Mouse (Mus musculus) spleen, adult 2 months (tissue): ENCODE data around the gene Cyp2a22. TPM values are rescaled to one million over a fixed set of nuclear protein-coding genes. Genes with fewer than 3 reads are reported as not detected.

Source experiments
- polyA plus RNA-seq: library from polyadenylated mRNA; depleted of rRNA; stranded (reverse); fragments of >200 nt; gene quantifications from 2 replicates; pipeline ENCODE4 v1.2.3, GENCODE M21; 2012; rRNA removed

Gene Cyp2a22
- polyA plus RNA-seq, 1 experiment: not detected

Other genes with a start within 250 kb of the Cyp2a22 start
- not detected in 2 replicates for gene Cyp2b19, start 182.2 kb downstream of the Cyp2a22 start, polyA plus RNA-seq
- not detected in 2 replicates for gene Cyp2g1, start 130.5 kb downstream of the Cyp2a22 start, polyA plus RNA-seq
- gene Cyp2a5, start 104.1 kb downstream of the Cyp2a22 start, polyA plus RNA-seq: not detected in 2 replicates
- gene Cyp2a12, start 89.7 kb upstream of the Cyp2a22 start, polyA plus RNA-seq: 0.05 TPM in 1 of 2 replicates, not detected in the other
- gene Cyp2f2, start 180.5 kb upstream of the Cyp2a22 start, polyA plus RNA-seq: 0.12 and 0.34 TPM in 2 replicates
- not detected in 2 replicates for gene Cyp2t4, start 214.3 kb upstream of the Cyp2a22 start, polyA plus RNA-seq
- 83.0 and 97.5 TPM in 2 replicates for gene Egln2, start 227.4 kb upstream of the Cyp2a22 start, polyA plus RNA-seq
- gene Rab4b, start 239.5 kb upstream of the Cyp2a22 start, polyA plus RNA-seq: 78.8 and 111 TPM in 2 replicates
- not detected in 2 replicates for gene Gm21983, start 241.7 kb upstream of the Cyp2a22 start, polyA plus RNA-seq
- gene Mia, start 241.8 kb upstream of the Cyp2a22 start, polyA plus RNA-seq: 1.0 and 2.3 TPM in 2 replicates